Mouse (Mus musculus) heart, embryonic 14.5 days (tissue): ENCODE measurements around the gene Pik3ca. TPM values are rescaled to one million over a fixed set of nuclear protein-coding genes. Genes with fewer than 3 reads are reported as not detected.

Source experiments
- ATAC-seq: fragments of 200-750 bp; cut with Nextera tagmentation; 2 replicates; pipeline ENCODE4 v1.8.0; 2017; ENCODE audit warnings: low read depth, moderate TSS enrichment; ENCODE audit not compliant: insufficient number of reproducible peaks, insufficient read depth, low FRiP score
- H3K27ac ChIP-seq, 2 experiments: fragments of 200-500 bp in 1 of 2; fragments of 300-500 bp in 1 of 2; sonication (generic) in 1 of 2; replicated peaks in 1 of 2; 2 replicates each; pipeline ENCODE4 v1.5.1; 2012 to 2014; ENCODE audit warnings: low read depth in 2 of 2, low read length in 2 of 2, control low read depth in 1 of 2, mild to moderate bottlenecking in 1 of 2, mixed read lengths in 1 of 2; ENCODE audit not compliant: control insufficient read depth in 1 of 2, insufficient read depth in 1 of 2
- H3K27me3 ChIP-seq: fragments of 300-500 bp; sonication (generic); 2 replicates; pipeline ENCODE4 v1.6.1; 2014; ENCODE audit warnings: mild to moderate bottlenecking, low read length, control low read depth; ENCODE audit not compliant: control insufficient read depth, insufficient read depth
- H3K36me3 ChIP-seq: fragments of 300-500 bp; sonication (generic); 2 replicates; pipeline ENCODE4 v1.6.1; 2014; ENCODE audit warnings: mild to moderate bottlenecking, control low read depth, low read length, mixed read lengths; ENCODE audit not compliant: control insufficient read depth, insufficient read depth
- H3K4me1 ChIP-seq, 2 experiments: fragments of 200-500 bp in 1 of 2; fragments of 300-500 bp in 1 of 2; sonication (generic) in 1 of 2; 2 replicates each; pipeline ENCODE4 v1.6.1; 2012 to 2014; ENCODE audit warnings: low read length in 2 of 2, control low read depth in 1 of 2, mixed read lengths in 1 of 2; ENCODE audit not compliant: control insufficient read depth in 2 of 2, insufficient read depth in 2 of 2
- H3K4me2 ChIP-seq: fragments of 300-500 bp; sonication (generic); 2 replicates; pipeline ENCODE4 v1.6.1; 2014; ENCODE audit warnings: mild to moderate bottlenecking, low read length
- H3K4me3 ChIP-seq, 2 experiments: fragments of 200-500 bp in 1 of 2; fragments of 300-500 bp in 1 of 2; sonication (generic) in 1 of 2; 2 replicates each; pipeline ENCODE4 v1.5.1; 2012 to 2014; ENCODE audit warnings: low read length in 2 of 2, mild to moderate bottlenecking in 2 of 2, control low read depth in 1 of 2, low read depth in 1 of 2, moderate library complexity in 1 of 2; ENCODE audit not compliant: control insufficient read depth in 1 of 2, insufficient read depth in 1 of 2
- H3K9ac ChIP-seq: fragments of 300-500 bp; sonication (generic); 2 replicates; pipeline ENCODE4 v1.6.1; 2014; ENCODE audit warnings: mild to moderate bottlenecking, low read length
- H3K9me3 ChIP-seq: fragments of 300-500 bp; sonication (generic); 2 replicates; pipeline ENCODE4 v1.6.1; 2016; ENCODE audit warnings: low read length, control low read depth; ENCODE audit not compliant: control insufficient read depth
- WGBS: fragments of 180-500 bp; shearing (Covaris S2); extraction: QIAGEN DNeasy Blood & Tissue Kit; methylation state at CpG from one replicate; pipeline ENCODE4 v1.1.7; 2014; 5-methylcytosine and 5-hydroxymethylcytosine counted together
- polyA plus RNA-seq: library from polyadenylated mRNA; unstranded; fragments of >200 nt; fragmentation: Nextera tagmentation; extraction: Ambion mirVana; gene quantifications from 2 replicates; pipeline ENCODE4 v1.2.1, GENCODE M21; 2014

The Pik3ca gene
- polyA plus RNA-seq, 1 experiment from 2014 or later: 17.0 TPM

GRCm38 (mm10) chr3:32402990-32403885, 5.8 kb downstream of the Pik3ca start:
- H3K9ac ChIP-seq: no peak overlapping the region
- peak overlapping the region; percentile 35; a peak in 1 of 4 replicates for H3K27ac ChIP-seq
- no peak overlapping the region for H3K4me3 ChIP-seq
- no peaks in the 10 kb centered on the region for H3K36me3 ChIP-seq
- H3K4me2 ChIP-seq: no peak overlapping the region
- no peaks in the 10 kb centered on the region for H3K9me3 ChIP-seq
- H3K4me1 ChIP-seq: peaks cover 10 to 71% of the 10 kb centered on the region in 2 experiments
- WGBS: 59% methylated on average over 7 of the region's 7 CpGs
- no peak for ATAC-seq
- H3K27me3 ChIP-seq: no peaks in the 10 kb centered on the region

DNA sequence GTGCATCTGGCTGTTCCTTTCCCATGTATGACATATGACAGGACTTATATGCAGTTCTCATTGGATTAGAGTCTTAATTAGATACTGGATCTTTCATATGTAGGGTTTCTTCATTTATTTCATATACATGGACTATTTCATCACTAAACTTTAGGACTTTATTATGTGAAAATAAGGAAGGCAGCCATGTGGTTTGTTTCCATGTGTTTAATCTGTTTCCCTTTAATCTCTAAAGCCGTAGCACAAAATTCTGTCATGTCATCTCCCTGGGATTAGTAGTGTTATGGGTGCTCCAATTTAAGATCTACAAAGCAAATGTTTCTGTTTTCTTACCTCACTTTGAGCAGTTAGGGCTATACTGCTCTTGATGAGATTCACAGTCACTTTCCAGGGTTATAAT, 8.2 kb downstream of the Pik3ca start:
- no peaks in the 10 kb centered on the region for H3K36me3 ChIP-seq
- no peak overlapping the region for H3K9ac ChIP-seq
- WGBS: 64% methylated on average over 1 of the region's 1 CpGs
- H3K4me2 ChIP-seq: no peak overlapping the region
- H3K27me3 ChIP-seq: no peaks in the 10 kb centered on the region
- ATAC-seq: no peak
- H3K27ac ChIP-seq: no peak overlapping the region
- peaks cover 5 to 67% of the 10 kb centered on the region in 2 experiments for H3K4me1 ChIP-seq
- no peak overlapping the region for H3K4me3 ChIP-seq
- H3K9me3 ChIP-seq: no peaks in the 10 kb centered on the region

DNA sequence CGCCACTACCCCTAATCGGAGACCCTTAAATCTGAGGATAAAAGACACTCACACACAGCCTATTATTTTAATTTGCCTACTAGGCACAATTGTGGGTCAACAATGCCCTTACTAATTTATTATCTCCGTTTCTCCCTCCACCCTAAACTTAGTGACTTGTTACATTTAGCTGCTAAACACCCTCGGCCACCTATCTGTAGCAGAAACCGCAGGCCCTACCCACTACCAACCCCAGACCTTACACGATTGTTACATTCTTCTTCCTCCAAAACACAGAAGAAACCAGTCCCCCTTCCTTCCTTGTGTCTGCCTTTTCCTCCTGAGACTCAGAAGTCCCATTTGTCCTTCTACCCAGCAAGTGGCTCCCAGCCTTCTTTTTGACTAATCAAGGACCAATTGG, 9.3 kb downstream of the Pik3ca start:
- peaks cover 5 to 64% of the 10 kb centered on the region in 2 experiments for H3K4me1 ChIP-seq
- H3K9ac ChIP-seq: no peak overlapping the region
- H3K9me3 ChIP-seq: no peaks in the 10 kb centered on the region
- H3K27me3 ChIP-seq: no peaks in the 10 kb centered on the region
- H3K4me2 ChIP-seq: no peak overlapping the region
- no peak overlapping the region for H3K4me3 ChIP-seq
- H3K27ac ChIP-seq: no peak overlapping the region
- whole genome bisulfite sequencing: 82% methylated on average over 6 of the region's 6 CpGs
- no peak for ATAC-seq
- no peaks in the 10 kb centered on the region for H3K36me3 ChIP-seq

- WGBS: 94% methylated on average over 3 of the region's 3 CpGs
- Histone ChIP-seq H3K27me3 (no peaks in the 10 kb centered on the region), H3K9ac (no peak overlapping the region), H3K4me1 (peaks cover 8 to 73% of the 10 kb centered on the region in 2 experiments), H3K27ac (no peak overlapping the region), H3K4me2 (no peak overlapping the region), H3K9me3 (no peaks in the 10 kb centered on the region), H3K4me3 (no peak overlapping the region), H3K36me3 (no peaks in the 10 kb centered on the region)
- no peak for ATAC-seq
Observed at GRCm38 (mm10) chr3:32408811-32409273, 11.4 kb downstream of the Pik3ca start.

- no peaks in the 10 kb centered on the region for H3K9me3 ChIP-seq
- no peak overlapping the region for H3K4me2 ChIP-seq
- no peaks in the 10 kb centered on the region for H3K27me3 ChIP-seq
- 0 out of 4 replicates have a peak overlapping the region, but pooled peaks have one; percentile 30 to 51 for H3K27ac ChIP-seq
- ATAC-seq: no peak
- 28% methylated on average over 7 of the region's 7 CpGs for WGBS
- no peak overlapping the region for H3K9ac ChIP-seq
- H3K4me3 ChIP-seq: no peak overlapping the region
- no peaks in the 10 kb centered on the region for H3K36me3 ChIP-seq
- peaks cover 15 to 74% of the 10 kb centered on the region in 2 experiments for H3K4me1 ChIP-seq
Observed at GRCm38 (mm10) chr3:32412502-32413044, 15.1 kb downstream of the Pik3ca start.

DNA sequence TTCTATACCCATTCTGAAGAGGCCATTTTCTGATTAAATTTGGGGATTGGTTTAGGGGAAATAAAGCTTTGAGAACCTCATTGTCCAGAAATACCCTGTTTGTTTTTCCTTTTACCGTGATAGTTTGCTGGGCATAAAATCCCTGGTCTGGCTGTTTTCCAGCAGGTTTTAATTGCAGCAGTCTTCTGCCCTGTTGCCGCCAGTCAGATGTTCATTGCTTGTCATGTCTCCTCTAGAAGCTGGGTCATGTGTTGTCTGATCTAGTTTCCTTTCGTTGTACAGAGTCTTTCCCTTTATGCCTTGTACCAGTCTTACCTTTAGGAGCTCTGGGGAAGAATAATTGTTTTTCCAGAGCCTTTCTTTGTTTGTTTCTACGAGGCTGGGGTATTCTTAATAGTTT, 16.9 kb downstream of the Pik3ca start:
- H3K9ac ChIP-seq: no peak overlapping the region
- 28% methylated on average over 4 of the region's 4 CpGs for WGBS

GRCm38 (mm10) chr3:32415370-32416309, 18.2 kb downstream of the Pik3ca start:
- Histone ChIP-seq H3K9me3 (no peaks in the 10 kb centered on the region), H3K4me3 (no peak overlapping the region), H3K4me2 (no peak overlapping the region), H3K27me3 (no peaks in the 10 kb centered on the region), H3K36me3 (no peaks in the 10 kb centered on the region), H3K27ac (no peak overlapping the region), H3K9ac (no peak overlapping the region), H3K4me1 (peaks cover 16 to 74% of the 10 kb centered on the region in 2 experiments)
- ATAC-seq: no peak
- WGBS: 77% methylated on average over 3 of the region's 3 CpGs

More for the DNA sequence above, 16.9 kb downstream of the Pik3ca start:
- Histone ChIP-seq H3K4me1 (peaks cover 18 to 70% of the 10 kb centered on the region in 2 experiments), H3K4me2 (no peak overlapping the region), H3K4me3 (no peak overlapping the region), H3K36me3 (no peaks in the 10 kb centered on the region), H3K9me3 (no peaks in the 10 kb centered on the region), H3K27me3 (no peaks in the 10 kb centered on the region), H3K27ac (no peak overlapping the region)
- ATAC-seq: no peak
